Mouse (Mus musculus) heart, embryonic 16.5 days (tissue): Measurements from ENCODE around the gene Rad51ap1. TPM values are rescaled to one million over a fixed set of nuclear protein-coding genes. Genes with fewer than 3 reads are reported as not detected.

Source experiments
- ATAC-seq: fragments of 200-750 bp; cut with Nextera tagmentation; replicated peaks from 2 replicates; pipeline ENCODE4 v1.8.0; 2017; ENCODE audit warnings: moderate number of reproducible peaks; ENCODE audit not compliant: insufficient read depth, low FRiP score; ENCODE audit errors: extremely low read depth
- H3K27ac ChIP-seq: fragments of 300-500 bp; sonication (generic); 2 replicates; pipeline ENCODE4 v1.5.1; 2014; ENCODE audit warnings: mild to moderate bottlenecking, low read length, control low read depth, moderate library complexity
- H3K27me3 ChIP-seq: fragments of 300-500 bp; sonication (generic); 2 replicates; pipeline ENCODE4 v1.6.1; 2014; ENCODE audit warnings: low read length, mixed read lengths; ENCODE audit not compliant: control insufficient read depth, insufficient read depth
- H3K36me3 ChIP-seq: fragments of 300-500 bp; sonication (generic); 2 replicates; pipeline ENCODE4 v1.6.1; 2014; ENCODE audit not compliant: control insufficient read depth, insufficient read depth
- H3K4me1 ChIP-seq: fragments of 300-500 bp; sonication (generic); 2 replicates; pipeline ENCODE4 v1.6.1; 2014; ENCODE audit warnings: low read length, mixed read lengths; ENCODE audit not compliant: control insufficient read depth, insufficient read depth
- H3K4me2 ChIP-seq: fragments of 300-500 bp; sonication (generic); 2 replicates; pipeline ENCODE4 v1.6.1; 2014; ENCODE audit warnings: low read depth, mild to moderate bottlenecking, control low read depth, low read length
- H3K4me3 ChIP-seq: fragments of 300-500 bp; sonication (generic); 2 replicates; pipeline ENCODE4 v1.5.1; 2014; ENCODE audit warnings: mild to moderate bottlenecking, control low read depth, low read length
- H3K9ac ChIP-seq: fragments of 300-500 bp; sonication (generic); 2 replicates; pipeline ENCODE4 v1.6.1; 2014; ENCODE audit warnings: low read length, control low read depth
- H3K9me3 ChIP-seq: fragments of 300-500 bp; sonication (generic); replicated peaks from 2 replicates; pipeline ENCODE4 v1.6.1; 2016; ENCODE audit warnings: low read length; ENCODE audit not compliant: control insufficient read depth
- WGBS: fragments of 180-500 bp; shearing (Covaris S2); extraction: QIAGEN DNeasy Blood & Tissue Kit; methylation state at CpG from one replicate; pipeline ENCODE4 v1.1.7; 2014; 5-methylcytosine and 5-hydroxymethylcytosine counted together
- polyA plus RNA-seq: library from polyadenylated mRNA; unstranded; fragments of >200 nt; fragmentation: Nextera tagmentation; extraction: Ambion mirVana; gene quantifications from 2 replicates; pipeline ENCODE4 v1.2.1, GENCODE M21; 2015

Gene Rad51ap1
- polyA plus RNA-seq, 1 experiment from 2014 or later: 32.8 TPM

DNA sequence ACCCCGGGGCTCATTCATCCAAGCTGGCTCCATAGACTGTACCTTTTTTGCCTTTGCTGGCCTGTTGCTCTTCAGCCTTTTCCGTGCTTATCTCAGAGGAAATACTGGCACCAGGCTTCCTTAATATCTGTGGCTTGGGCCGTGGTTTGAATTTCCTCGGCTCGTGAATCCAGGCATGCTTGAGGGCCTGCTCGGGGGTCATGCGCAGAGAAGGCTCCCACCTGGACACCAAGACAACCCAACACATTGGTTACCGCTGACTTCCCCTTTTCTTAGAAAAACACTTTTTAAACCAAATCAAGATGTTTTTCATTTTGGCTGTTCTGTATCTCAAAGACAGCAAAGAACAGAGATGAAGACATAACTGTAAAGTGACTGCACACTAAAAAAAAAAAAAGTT lies 62.3 kb downstream of the Rad51ap1 start:
- Histone ChIP-seq H3K27me3 (0 out of 2 replicates have a peak, but pooled peaks cover 2% of the 10 kb centered on the region), H3K9me3 (no peaks in the 10 kb centered on the region), H3K9ac (no peak overlapping the region), H3K4me1 (no peaks in the 10 kb centered on the region), H3K36me3 (no peaks in the 10 kb centered on the region), H3K27ac (no peak overlapping the region), H3K4me2 (no peak overlapping the region), H3K4me3 (no peak overlapping the region)
- WGBS: 66% methylated on average over 8 of the region's 8 CpGs
- ATAC-seq: no peak

Other genes starting within 250 kb of the Rad51ap1 start
- gene Kcna6, start 198.9 kb downstream of the Rad51ap1 start, polyA plus RNA-seq: 0.98 and 1.3 TPM in 2 replicates
- 423 and 433 TPM in 2 replicates for gene Ndufa9, start 90.5 kb downstream of the Rad51ap1 start, polyA plus RNA-seq
- gene Akap3, start 86.5 kb downstream of the Rad51ap1 start, polyA plus RNA-seq: not detected in 2 replicates
- gene Dyrk4, start 17.7 kb downstream of the Rad51ap1 start, polyA plus RNA-seq: 0.39 and 0.59 TPM in 2 replicates
- 14.3 and 16.0 TPM in 2 replicates for gene D6Wsu163e, start 375 bp upstream of the Rad51ap1 start, polyA plus RNA-seq
- 0.13 TPM in 1 of 2 replicates, not detected in the other for gene Fgf6, start 76.0 kb upstream of the Rad51ap1 start, polyA plus RNA-seq
- 0.16 and 0.20 TPM in 2 replicates for gene Fgf23, start 133.3 kb upstream of the Rad51ap1 start, polyA plus RNA-seq
- 7.7 and 8.2 TPM in 2 replicates for gene Tigar, start 170.0 kb upstream of the Rad51ap1 start, polyA plus RNA-seq
- 450 and 476 TPM in 2 replicates for gene Ccnd2, start 212.6 kb upstream of the Rad51ap1 start, polyA plus RNA-seq